Mouse (Mus musculus): ENCODE measurements around the gene Slc35f3. TPM values are rescaled to one million over a fixed set of nuclear protein-coding genes. Genes with fewer than 3 reads are reported as not detected.
"Not testable (repeated sequence)": the region's sequence is repeated elsewhere in the genome, so short reads cannot be mapped to it uniquely, and the experiment has no call there.

Gene Slc35f3
- polyA plus RNA-seq, 1 experiment from 2014 or later, result 0.11 TPM

GRCm38 (mm10) chr8:126387566-126387965 lies 89.2 kb downstream of the Slc35f3 start:
- H3K36me3 ChIP-seq, result no peaks in the 10 kb centered on the region
- no peak overlapping the region for H3K4me3 ChIP-seq
- H3K27me3 ChIP-seq (ENCODE audit: insufficient read depth, poor library complexity, severe bottlenecking), result no peaks in the 10 kb centered on the region
- 83% methylated on average over 4 of the region's 4 CpGs for WGBS
- H3K4me1 ChIP-seq, result no peaks in the 10 kb centered on the region
- no peaks in the 10 kb centered on the region for H3K9me3 ChIP-seq
- no peak for DNase-seq (ENCODE audit: low spot score)
- no peak overlapping the region for H3K27ac ChIP-seq

DNA sequence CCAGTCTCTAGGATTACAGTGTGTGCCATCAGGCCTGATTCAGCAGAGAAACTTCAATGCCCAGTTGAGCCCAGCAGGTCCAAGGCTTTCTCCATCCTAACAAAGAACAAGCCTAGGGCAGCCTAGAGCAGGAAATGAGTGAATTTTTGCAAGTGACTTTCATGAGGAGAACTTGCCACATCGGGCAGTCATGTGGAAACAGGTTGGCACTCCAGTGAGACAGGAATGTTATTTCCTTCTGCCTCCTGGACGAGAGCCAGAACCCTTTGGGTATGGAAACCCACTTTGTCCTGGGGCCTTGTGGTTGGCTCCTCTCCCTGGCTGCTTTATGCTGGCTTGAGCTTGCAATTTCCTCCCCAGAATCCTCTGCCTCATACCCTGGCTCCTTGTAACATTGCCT lies 93.2 kb downstream of the Slc35f3 start:
- H3K4me1 ChIP-seq, result no peaks in the 10 kb centered on the region

DNA sequence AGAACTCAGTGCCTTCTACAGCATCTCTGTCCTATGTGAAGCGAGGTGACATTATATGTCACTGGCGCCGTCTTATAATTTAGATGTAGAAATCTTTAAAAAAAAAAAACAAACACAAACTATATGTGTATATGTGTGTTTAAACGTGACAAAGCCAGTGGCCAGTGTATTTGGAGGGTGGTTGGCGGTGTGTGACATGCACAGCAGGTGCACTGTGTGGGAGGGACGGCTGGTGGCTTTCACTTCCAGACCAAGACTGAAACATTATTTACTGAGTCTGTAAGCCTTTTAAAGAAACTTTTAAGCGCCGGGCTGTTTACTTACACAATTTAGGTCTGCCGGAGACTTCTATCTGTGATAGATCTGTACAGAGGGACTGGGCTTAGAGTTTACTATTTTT lies 97.0 kb downstream of the Slc35f3 start:
- no peaks in the 10 kb centered on the region for H3K36me3 ChIP-seq
- no peak overlapping the region for H3K4me3 ChIP-seq
- no peaks in the 10 kb centered on the region for H3K9me3 ChIP-seq
- H3K27me3 ChIP-seq (ENCODE audit: insufficient read depth, poor library complexity, severe bottlenecking), result no peaks in the 10 kb centered on the region
- WGBS, result 82% methylated on average over 9 of the region's 9 CpGs
- H3K27ac ChIP-seq, result no peak overlapping the region
- no peaks in the 10 kb centered on the region for H3K4me1 ChIP-seq
- no peak for DNase-seq (ENCODE audit: low spot score)

More for the DNA sequence above, 93.2 kb downstream of the Slc35f3 start:
- Histone ChIP-seq H3K36me3 (no peaks in the 10 kb centered on the region), H3K27me3 (ENCODE audit: insufficient read depth, poor library complexity, severe bottlenecking) (no peaks in the 10 kb centered on the region), H3K4me3 (no peak overlapping the region), H3K9me3 (no peaks in the 10 kb centered on the region), H3K27ac (no peak overlapping the region)
- 57% methylated on average over 2 of the region's 2 CpGs for WGBS
- no peak for DNase-seq (ENCODE audit: low spot score)

- WGBS, result 73% methylated on average over 5 of the region's 5 CpGs
- Histone ChIP-seq H3K27ac (no peak overlapping the region), H3K36me3 (no peaks in the 10 kb centered on the region), H3K27me3 (ENCODE audit: insufficient read depth, poor library complexity, severe bottlenecking) (no peaks in the 10 kb centered on the region), H3K4me1 (no peaks in the 10 kb centered on the region), H3K9me3 (no peaks in the 10 kb centered on the region), H3K4me3 (no peak overlapping the region)
- no peak for DNase-seq (ENCODE audit: low spot score)
Observed at GRCm38 (mm10) chr8:126395917-126396316, 97.6 kb downstream of the Slc35f3 start.

DNA sequence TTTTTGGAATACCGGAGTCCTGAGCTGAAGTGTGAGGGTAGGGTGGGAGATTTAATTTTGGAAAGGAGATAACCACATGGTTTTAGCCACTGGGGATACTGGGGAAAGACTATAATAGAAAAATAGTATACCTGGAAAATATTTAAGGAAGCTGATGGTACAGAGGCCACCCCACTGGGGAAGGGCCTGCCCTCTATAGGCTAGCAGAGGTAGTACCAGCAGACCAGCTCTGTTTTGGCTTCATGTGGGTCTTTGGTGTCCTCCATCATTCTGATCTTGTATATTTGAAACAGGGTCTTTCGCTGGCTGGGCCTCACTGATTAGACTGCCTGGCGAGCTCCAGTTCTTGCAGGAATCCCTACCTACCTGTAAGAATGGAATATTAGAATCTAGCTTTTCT lies 100.0 kb downstream of the Slc35f3 start:
- no peak for DNase-seq (ENCODE audit: low spot score)
- Histone ChIP-seq H3K27me3 (ENCODE audit: insufficient read depth, poor library complexity, severe bottlenecking) (no peaks in the 10 kb centered on the region), H3K4me3 (no peak overlapping the region), H3K9me3 (no peaks in the 10 kb centered on the region), H3K4me1 (no peaks in the 10 kb centered on the region), H3K27ac (no peak overlapping the region), H3K36me3 (no peaks in the 10 kb centered on the region)
- 70% methylated on average over 3 of the region's 3 CpGs for WGBS

- H3K9me3 ChIP-seq; DNase-seq (ENCODE audit: low spot score); H3K27ac ChIP-seq; H3K27me3 ChIP-seq (ENCODE audit: insufficient read depth, poor library complexity, severe bottlenecking); H3K4me1 ChIP-seq; H3K4me3 ChIP-seq; H3K36me3 ChIP-seq: not testable (repeated sequence)
Observed at GRCm38 (mm10) chr8:126404550-126404949, 106.2 kb downstream of the Slc35f3 start.

GRCm38 (mm10) chr8:126405030-126405429 lies 106.7 kb downstream of the Slc35f3 start:
- H3K27ac ChIP-seq, result no peak overlapping the region
- no peaks in the 10 kb centered on the region for H3K27me3 ChIP-seq (ENCODE audit: insufficient read depth, poor library complexity, severe bottlenecking)
- no peak for DNase-seq (ENCODE audit: low spot score)
- H3K9me3 ChIP-seq, result no peaks in the 10 kb centered on the region
- WGBS, result 70% methylated on average over 4 of the region's 4 CpGs
- H3K36me3 ChIP-seq, result no peaks in the 10 kb centered on the region
- no peaks in the 10 kb centered on the region for H3K4me1 ChIP-seq
- H3K4me3 ChIP-seq, result no peak overlapping the region

GRCm38 (mm10) chr8:126420834-126421233 lies 122.5 kb downstream of the Slc35f3 start:
- peaks cover 8% of the 10 kb centered on the region for H3K36me3 ChIP-seq
- DNase-seq (ENCODE audit: low spot score), result no peak
- WGBS, result 85% methylated on average over 3 of the region's 3 CpGs
- no peaks in the 10 kb centered on the region for H3K27me3 ChIP-seq (ENCODE audit: insufficient read depth, poor library complexity, severe bottlenecking)
- H3K4me3 ChIP-seq, result no peak overlapping the region
- H3K27ac ChIP-seq, result no peak overlapping the region
- no peaks in the 10 kb centered on the region for H3K9me3 ChIP-seq
- peaks cover 15% of the 10 kb centered on the region for H3K4me1 ChIP-seq

GRCm38 (mm10) chr8:126422174-126422919 lies 124.0 kb downstream of the Slc35f3 start, which contains the start of gene Coa6:
Coa6 (plus strand) TSS chr8:126422515.
- Histone ChIP-seq H3K27me3 (ENCODE audit: insufficient read depth, poor library complexity, severe bottlenecking) (no peaks in the 10 kb centered on the region), H3K27ac (peak within 1 kb of the TSS; percentile 93), H3K36me3 (peaks cover 23% of the 10 kb centered on the region), H3K9me3 (no peaks in the 10 kb centered on the region), H3K4me1 (peaks cover 15% of the 10 kb centered on the region), H3K4me3 (peak within 1 kb of the TSS; percentile 88)
- WGBS, result under 1% methylated on average over 61 of the region's 61 CpGs
- peak; percentile 98 for DNase-seq (ENCODE audit: low spot score)

- WGBS, result 10% methylated on average over 9 of the region's 9 CpGs
- peak overlapping the region; percentile 93 for H3K27ac ChIP-seq
- no peaks in the 10 kb centered on the region for H3K27me3 ChIP-seq (ENCODE audit: insufficient read depth, poor library complexity, severe bottlenecking)
- H3K9me3 ChIP-seq, result no peaks in the 10 kb centered on the region
- H3K4me3 ChIP-seq, result peak overlapping the region; percentile 88
- DNase-seq (ENCODE audit: low spot score), result no peak
- peaks cover 29% of the 10 kb centered on the region for H3K36me3 ChIP-seq
- H3K4me1 ChIP-seq, result peaks cover 15% of the 10 kb centered on the region
Observed at GRCm38 (mm10) chr8:126422920-126423300, 124.6 kb downstream of the Slc35f3 start.

- Histone ChIP-seq H3K27ac (no peak overlapping the region), H3K4me1 (peaks cover 15% of the 10 kb centered on the region), H3K27me3 (ENCODE audit: insufficient read depth, poor library complexity, severe bottlenecking) (no peaks in the 10 kb centered on the region), H3K9me3 (no peaks in the 10 kb centered on the region), H3K36me3 (peaks cover 42% of the 10 kb centered on the region), H3K4me3 (no peak overlapping the region)
- no peak for DNase-seq (ENCODE audit: low spot score)
- WGBS, result 91% methylated on average over 4 of the region's 4 CpGs
Observed at GRCm38 (mm10) chr8:126424163-126424562, 125.8 kb downstream of the Slc35f3 start.

DNA sequence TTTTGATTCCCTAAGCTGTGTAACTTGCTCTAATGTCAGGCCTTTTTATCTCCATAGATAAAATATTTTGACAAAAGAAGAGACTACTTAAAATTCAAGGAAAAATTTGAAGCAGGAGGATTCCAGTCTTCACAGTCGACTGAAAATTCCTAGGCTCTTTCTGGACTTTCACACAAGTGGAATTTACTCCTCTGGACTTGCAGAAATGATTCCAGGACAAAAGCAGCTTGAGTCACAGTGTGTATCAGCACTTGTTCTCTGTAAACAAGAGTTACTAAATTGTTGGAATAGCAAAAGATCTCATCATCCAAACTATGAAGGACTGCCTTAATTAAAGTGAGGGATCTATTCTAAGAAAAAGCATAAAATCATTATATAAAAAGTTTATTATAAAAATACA lies 126.6 kb downstream of the Slc35f3 start:
- no peaks in the 10 kb centered on the region for H3K27me3 ChIP-seq (ENCODE audit: insufficient read depth, poor library complexity, severe bottlenecking)
- peaks cover 49% of the 10 kb centered on the region for H3K36me3 ChIP-seq
- H3K4me3 ChIP-seq, result no peak overlapping the region
- H3K27ac ChIP-seq, result no peak overlapping the region
- H3K4me1 ChIP-seq, result peaks cover 15% of the 10 kb centered on the region
- DNase-seq (ENCODE audit: low spot score), result no peak
- H3K9me3 ChIP-seq, result no peaks in the 10 kb centered on the region
- 75% methylated on average over 1 of the region's 1 CpGs for WGBS

- no peak for DNase-seq (ENCODE audit: low spot score)
- Histone ChIP-seq H3K4me1 (no peaks in the 10 kb centered on the region), H3K36me3 (peaks cover 79% of the 10 kb centered on the region), H3K27ac (no peak overlapping the region), H3K4me3 (no peak overlapping the region), H3K9me3 (no peaks in the 10 kb centered on the region), H3K27me3 (ENCODE audit: insufficient read depth, poor library complexity, severe bottlenecking) (no peaks in the 10 kb centered on the region)
- WGBS, result 89% methylated on average over 5 of the region's 5 CpGs
Observed at GRCm38 (mm10) chr8:126429635-126430034, 131.3 kb downstream of the Slc35f3 start.

DNA sequence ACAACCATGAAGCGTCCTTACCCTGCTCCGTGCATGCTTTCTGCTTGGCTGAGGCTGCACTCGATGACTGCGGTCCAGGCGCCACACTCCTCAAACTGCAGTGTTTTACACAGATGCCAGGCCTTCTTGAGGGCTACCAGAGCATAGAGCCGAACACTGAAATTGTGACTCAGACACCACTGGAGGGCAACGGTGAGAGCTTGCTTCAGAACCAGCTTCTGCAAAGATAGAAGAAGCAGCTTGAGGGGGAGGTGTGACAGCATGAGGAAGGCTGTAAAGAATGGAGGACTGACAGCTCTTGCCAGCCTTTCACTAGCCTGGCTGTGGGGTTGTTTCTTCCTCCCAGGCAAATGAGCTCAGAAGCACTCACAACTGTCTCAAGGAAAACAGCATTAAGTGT lies 135.5 kb downstream of the Slc35f3 start:
- 82% methylated on average over 7 of the region's 7 CpGs for WGBS
- Histone ChIP-seq H3K27me3 (ENCODE audit: insufficient read depth, poor library complexity, severe bottlenecking) (no peaks in the 10 kb centered on the region), H3K4me1 (no peaks in the 10 kb centered on the region), H3K9me3 (no peaks in the 10 kb centered on the region), H3K27ac (no peak overlapping the region), H3K36me3 (peaks cover 77% of the 10 kb centered on the region), H3K4me3 (no peak overlapping the region)
- no peak for DNase-seq (ENCODE audit: low spot score)
